Mouse (Mus musculus) midbrain, embryonic 12.5 days (tissue): Measurements from ENCODE around the gene Hspg2. TPM values are rescaled to one million over a fixed set of nuclear protein-coding genes. Genes with fewer than 3 reads are reported as not detected.
A peak's percentile ranks its signal among the peaks of the same experiment; 100 is the strongest.

Source experiments
- ATAC-seq: fragments of 200-750 bp; cut with Nextera tagmentation; 2 replicates; pipeline ENCODE4 v1.8.0; 2017; ENCODE audit warnings: low read depth, moderate TSS enrichment, moderate library complexity; ENCODE audit not compliant: low FRiP score
- H3K27ac ChIP-seq: fragments of 300-500 bp; sonication (generic); replicated peaks from 2 replicates; pipeline ENCODE4 v1.5.1; 2016; ENCODE audit warnings: mild to moderate bottlenecking
- H3K27me3 ChIP-seq: fragments of 300-500 bp; sonication (generic); 2 replicates; pipeline ENCODE4 v1.6.1; 2016; ENCODE audit warnings: mild to moderate bottlenecking
- H3K36me3 ChIP-seq: fragments of 300-500 bp; sonication (generic); 2 replicates; pipeline ENCODE4 v1.6.1; 2016
- H3K4me1 ChIP-seq: fragments of 300-500 bp; sonication (generic); 2 replicates; pipeline ENCODE4 v1.6.1; 2016
- H3K4me2 ChIP-seq: fragments of 300-500 bp; sonication (generic); replicated peaks from 2 replicates; pipeline ENCODE4 v1.6.1; 2016; ENCODE audit warnings: mild to moderate bottlenecking, moderate library complexity
- H3K4me3 ChIP-seq: fragments of 300-500 bp; sonication (generic); 2 replicates; pipeline ENCODE4 v1.5.1; 2016; ENCODE audit warnings: mild to moderate bottlenecking
- H3K9ac ChIP-seq: fragments of 300-500 bp; sonication (generic); replicated peaks from 2 replicates; pipeline ENCODE4 v1.6.1; 2016; ENCODE audit warnings: mild to moderate bottlenecking, moderate library complexity
- H3K9me3 ChIP-seq: fragments of 300-500 bp; sonication (generic); 2 replicates; pipeline ENCODE4 v1.6.1; 2016; ENCODE audit warnings: mild to moderate bottlenecking
- WGBS: fragments of 180-500 bp; shearing (Covaris S2); methylation state at CpG from one replicate; pipeline ENCODE4 v1.1.7; 2016; 5-methylcytosine and 5-hydroxymethylcytosine counted together
- polyA plus RNA-seq: library from polyadenylated mRNA; unstranded; fragments of >200 nt; fragmentation: Nextera tagmentation; extraction: Ambion mirVana; gene quantifications from 2 replicates; pipeline ENCODE4 v1.2.1, GENCODE M21; 2016

The Hspg2 gene
- polyA plus RNA-seq, 1 experiment from 2014 or later = 9.5 TPM

- Histone ChIP-seq H3K4me1 (peaks cover 33% of the 10 kb centered on the region), H3K4me3 (no peak overlapping the region), H3K4me2 (no peak overlapping the region), H3K9ac (no peak overlapping the region), H3K27ac (no peak overlapping the region), H3K27me3 (peaks cover 18% of the 10 kb centered on the region; the same call in 1 of the 2 replicates), H3K9me3 (no peaks in the 10 kb centered on the region), H3K36me3 (no peaks in the 10 kb centered on the region)
- no peak for ATAC-seq
- 70% methylated on average over 13 of the region's 13 CpGs for WGBS
These were observed 3.3 kb upstream of the Hspg2 start for GRCm38 (mm10) chr4:137465125-137465787.

GRCm38 (mm10) chr4:137466991-137467390 is 1.6 kb upstream of the Hspg2 start:
- Histone ChIP-seq H3K4me1 (peaks cover 37% of the 10 kb centered on the region), H3K9me3 (no peaks in the 10 kb centered on the region), H3K36me3 (no peaks in the 10 kb centered on the region), H3K9ac (no peak overlapping the region), H3K4me3 (no peak overlapping the region), H3K27me3 (peaks cover 22% of the 10 kb centered on the region; the same call in 1 of the 2 replicates), H3K27ac (no peak overlapping the region), H3K4me2 (no peak overlapping the region)
- ATAC-seq = no peak
- 83% methylated on average over 4 of the region's 4 CpGs for WGBS

GRCm38 (mm10) chr4:137467525-137467924 is 1.0 kb upstream of the Hspg2 start:
- Histone ChIP-seq H3K9me3 (no peaks in the 10 kb centered on the region), H3K4me1 (peaks cover 37% of the 10 kb centered on the region), H3K27ac (no peak overlapping the region)

GRCm38 (mm10) chr4:137469081-137469844 is 694 bp downstream of the Hspg2 start:
- H3K4me2 ChIP-seq = peak overlapping the region; percentile 97
- peaks cover 37% of the 10 kb centered on the region for H3K4me1 ChIP-seq
- peaks cover 22% of the 10 kb centered on the region; the same call in 1 of the 2 replicates for H3K27me3 ChIP-seq
- H3K9me3 ChIP-seq = no peaks in the 10 kb centered on the region
- WGBS = 5% methylated on average over 20 of the region's 20 CpGs
- no peak overlapping the region for H3K27ac ChIP-seq
- peak overlapping the region; percentile 74 for H3K9ac ChIP-seq
- no peaks in the 10 kb centered on the region for H3K36me3 ChIP-seq
- H3K4me3 ChIP-seq = peak overlapping the region; percentile 60
- no peak; the same call in 1 of the 2 replicates for ATAC-seq

More at GRCm38 (mm10) chr4:137467525-137467924, 1.0 kb upstream of the Hspg2 start:
- H3K9ac ChIP-seq = no peak overlapping the region
- H3K36me3 ChIP-seq = no peaks in the 10 kb centered on the region
- no peak for ATAC-seq
- H3K4me2 ChIP-seq = no peak overlapping the region
- WGBS = 97% methylated on average over 2 of the region's 2 CpGs
- H3K4me3 ChIP-seq = no peak overlapping the region
- peaks cover 22% of the 10 kb centered on the region; the same call in 1 of the 2 replicates for H3K27me3 ChIP-seq

- peaks cover 22% of the 10 kb centered on the region; the same call in 1 of the 2 replicates for H3K27me3 ChIP-seq
- H3K36me3 ChIP-seq = no peaks in the 10 kb centered on the region
- no peak overlapping the region for H3K27ac ChIP-seq
- ATAC-seq = no peak
- peaks cover 37% of the 10 kb centered on the region for H3K4me1 ChIP-seq
- no peaks in the 10 kb centered on the region for H3K9me3 ChIP-seq
- peak overlapping the region; percentile 97 for H3K4me2 ChIP-seq
- 41% methylated on average over 15 of the region's 15 CpGs for WGBS
- H3K4me3 ChIP-seq = peak overlapping the region; percentile 60
- peak overlapping the region; percentile 74; the same call in 1 of the 2 replicates for H3K9ac ChIP-seq
These were observed 1.5 kb downstream of the Hspg2 start for GRCm38 (mm10) chr4:137469845-137470692.

- 77% methylated on average over 9 of the region's 9 CpGs for WGBS
- peaks cover 39% of the 10 kb centered on the region for H3K4me1 ChIP-seq
- H3K36me3 ChIP-seq = no peaks in the 10 kb centered on the region
- H3K27ac ChIP-seq = no peak overlapping the region
- no peak overlapping the region for H3K4me3 ChIP-seq
- H3K9ac ChIP-seq = no peak overlapping the region
- ATAC-seq = no peak
- H3K4me2 ChIP-seq = peak overlapping the region; percentile 97; the same call in 1 of the 2 replicates
- H3K27me3 ChIP-seq = peaks cover 29% of the 10 kb centered on the region; the same call in 1 of the 2 replicates
- no peaks in the 10 kb centered on the region for H3K9me3 ChIP-seq
These were observed 2.2 kb downstream of the Hspg2 start for GRCm38 (mm10) chr4:137470701-137471317.

- H3K27me3 ChIP-seq = peaks cover 34% of the 10 kb centered on the region; the same call in 1 of the 2 replicates
- WGBS = 78% methylated on average over 7 of the region's 8 CpGs
- H3K4me1 ChIP-seq = peaks cover 44% of the 10 kb centered on the region
- no peak overlapping the region for H3K4me3 ChIP-seq
- no peak overlapping the region for H3K27ac ChIP-seq
- H3K4me2 ChIP-seq = no peak overlapping the region
- H3K36me3 ChIP-seq = no peaks in the 10 kb centered on the region
- H3K9me3 ChIP-seq = no peaks in the 10 kb centered on the region
- no peak for ATAC-seq
- H3K9ac ChIP-seq = no peak overlapping the region
These were observed 2.8 kb downstream of the Hspg2 start for GRCm38 (mm10) chr4:137471326-137471725.

GRCm38 (mm10) chr4:137473240-137473639 is 4.7 kb downstream of the Hspg2 start:
- Histone ChIP-seq H3K4me2 (no peak overlapping the region), H3K27ac (no peak overlapping the region), H3K27me3 (peaks cover 30% of the 10 kb centered on the region; the same call in 1 of the 2 replicates), H3K4me1 (peaks cover 50% of the 10 kb centered on the region), H3K9ac (no peak overlapping the region), H3K4me3 (no peak overlapping the region), H3K36me3 (no peaks in the 10 kb centered on the region), H3K9me3 (no peaks in the 10 kb centered on the region)
- no peak for ATAC-seq
- WGBS = 90% methylated on average over 8 of the region's 8 CpGs

GRCm38 (mm10) chr4:137473701-137474388 is 5.3 kb downstream of the Hspg2 start:
- Histone ChIP-seq H3K4me1 (peaks cover 53% of the 10 kb centered on the region), H3K9ac (no peak overlapping the region), H3K27me3 (peaks cover 36% of the 10 kb centered on the region; the same call in 1 of the 2 replicates), H3K36me3 (no peaks in the 10 kb centered on the region), H3K27ac (no peak overlapping the region), H3K9me3 (no peaks in the 10 kb centered on the region), H3K4me2 (no peak overlapping the region), H3K4me3 (no peak overlapping the region)
- WGBS = 78% methylated on average over 18 of the region's 18 CpGs
- no peak for ATAC-seq

GRCm38 (mm10) chr4:137474694-137475093 is 6.1 kb downstream of the Hspg2 start:
- Histone ChIP-seq H3K27me3 (peaks cover 28% of the 10 kb centered on the region; the same call in 1 of the 2 replicates), H3K36me3 (no peaks in the 10 kb centered on the region), H3K9me3 (no peaks in the 10 kb centered on the region), H3K4me3 (no peak overlapping the region), H3K4me1 (peaks cover 52% of the 10 kb centered on the region), H3K9ac (no peak overlapping the region), H3K4me2 (no peak overlapping the region), H3K27ac (no peak overlapping the region)
- ATAC-seq = no peak
- WGBS = 96% methylated on average over 7 of the region's 7 CpGs
